Mouse (Mus musculus) liver, postnatal 0 days (tissue): Measurements from ENCODE around the gene Igf2bp3.

ENCODE experiments used
- CTCF ChIP-seq: sonication (generic); IDR thresholded peaks from 2 replicates; pipeline ENCODE4 v1.5.1; 2016; ENCODE audit warnings: antibody characterized with exemption, low read depth
- EP300 ChIP-seq: IDR thresholded peaks from 2 replicates; pipeline ENCODE4 v1.6.1; 2016; ENCODE audit warnings: antibody characterized with exemption, low read depth, mild to moderate bottlenecking

- TF ChIP-seq CTCF (no peak), EP300 (no peak)
These were observed 41.1 kb downstream of the Igf2bp3 start for GRCm38 (mm10) chr6:49173674-49174073.
